Mouse (Mus musculus) CH12.LX (cell line): ENCODE data around the gene Enpp1. TPM values are rescaled to one million over a fixed set of nuclear protein-coding genes. Genes with fewer than 3 reads are reported as not detected.

Source experiments
- DNase-seq: peaks from one replicate; pipeline ENCODE4 v3.0.0-alpha.2; 2013; ENCODE audit errors: extremely low read depth
- H3K27ac ChIP-seq: 2 replicates; pipeline ENCODE4 v1.5.1; 2012; ENCODE audit warnings: low read depth, mild to moderate bottlenecking, control low read depth, moderate library complexity; ENCODE audit not compliant: insufficient read depth
- H3K27me3 ChIP-seq: replicated peaks from 2 replicates; pipeline ENCODE3; 2012; ENCODE audit warnings: inconsistent platforms
- H3K36me3 ChIP-seq, 2 experiments: replicated peaks in 1 of 2; 2 replicates each; pipeline versions ENCODE3 to v1.6.1; 2012; ENCODE audit warnings: inconsistent platforms in 1 of 2, low read length in 1 of 2, mild to moderate bottlenecking in 1 of 2, mixed read lengths in 1 of 2, moderate library complexity in 1 of 2; ENCODE audit not compliant: control insufficient read depth in 1 of 2, insufficient read depth in 1 of 2
- H3K4me1 ChIP-seq, 2 experiments: 2 replicates each; pipeline ENCODE4 v1.6.1; 2012; ENCODE audit warnings: inconsistent platforms in 1 of 2, moderate library complexity in 1 of 2; ENCODE audit not compliant: insufficient read depth in 2 of 2, control insufficient read depth in 1 of 2
- H3K4me2 ChIP-seq: 2 replicates; pipeline ENCODE4 v1.6.1; 2012; ENCODE audit warnings: low read depth, mild to moderate bottlenecking, control low read depth; ENCODE audit not compliant: poor library complexity, insufficient read depth, severe bottlenecking
- H3K4me3 ChIP-seq, 3 experiments: fragments of 150-350 bp in 1 of 3; sonication (generic) in 1 of 3; replicated peaks in 1 of 3; 2 replicates each; pipeline versions ENCODE3 to v1.5.1; 2011 to 2012; ENCODE audit warnings: low read depth in 2 of 3, low read length in 2 of 3, mild to moderate bottlenecking in 2 of 3, moderate library complexity in 2 of 3, control low read depth in 1 of 3, improper control_type of control experiment in 1 of 3, inconsistent platforms in 1 of 3, mixed read lengths in 1 of 3; ENCODE audit not compliant: poor library complexity in 1 of 3
- H3K79me2 ChIP-seq: replicated peaks from 2 replicates; pipeline ENCODE4 v1.6.1; 2012; ENCODE audit warnings: mild to moderate bottlenecking, moderate library complexity; ENCODE audit not compliant: control insufficient read depth, poor library complexity, insufficient read depth, severe bottlenecking; ENCODE audit errors: extremely low read depth
- H3K9ac ChIP-seq: 2 replicates; pipeline ENCODE4 v1.6.1; 2012; ENCODE audit warnings: low read depth, mild to moderate bottlenecking, control low read depth, moderate library complexity; ENCODE audit not compliant: insufficient read depth
- H3K9me3 ChIP-seq: replicated peaks from 2 replicates; pipeline ENCODE3; 2012; ENCODE audit warnings: low read length, inconsistent platforms, mixed read lengths
- BHLHE40 ChIP-seq: IDR thresholded peaks from 2 replicates; pipeline ENCODE4 v1.6.1; 2011; ENCODE audit warnings: mild to moderate bottlenecking, low read depth, low read length, improper control_type of control experiment
- CHD1 ChIP-seq: IDR thresholded peaks from 2 replicates; pipeline ENCODE4 v1.6.1; 2012; ENCODE audit warnings: low read depth, low read length, improper control_type of control experiment, inconsistent platforms
- CHD2 ChIP-seq: IDR thresholded peaks from 2 replicates; pipeline ENCODE4 v1.6.1; 2011; ENCODE audit warnings: low read length, improper control_type of control experiment
- CTCF ChIP-seq, 2 experiments: IDR thresholded peaks in 1 of 2; conservative IDR thresholded peaks in 1 of 2; 2 replicates each; pipeline ENCODE4 v1.5.1; 2011 to 2012; ENCODE audit warnings: low read depth in 2 of 2, low read length in 2 of 2, improper control_type of control experiment in 1 of 2, inconsistent platforms in 1 of 2, mild to moderate bottlenecking in 1 of 2, moderate library complexity in 1 of 2
- E2F4 ChIP-seq: IDR thresholded peaks from 2 replicates; pipeline ENCODE4 v1.6.1; 2011; ENCODE audit warnings: low read depth, low read length, improper control_type of control experiment; ENCODE audit not compliant: insufficient replicate concordance
- ELF1 ChIP-seq: IDR thresholded peaks from 2 replicates; pipeline ENCODE4 v1.6.1; 2014; ENCODE audit warnings: low read depth, mild to moderate bottlenecking, inconsistent platforms, low read length, improper control_type of control experiment
- EP300 ChIP-seq: IDR thresholded peaks from 2 replicates; pipeline ENCODE4 v1.6.1; 2011; ENCODE audit warnings: low read length, improper control_type of control experiment
- ETS1 ChIP-seq: conservative IDR thresholded peaks from 2 replicates; pipeline ENCODE4 v1.6.1; 2012; ENCODE audit warnings: low read depth, mild to moderate bottlenecking, inconsistent platforms, low read length, improper control_type of control experiment, moderate library complexity
- GABPA ChIP-seq: IDR thresholded peaks from 2 replicates; pipeline ENCODE4 v1.6.1; 2012; ENCODE audit warnings: low read depth, low read length, improper control_type of control experiment, inconsistent platforms; ENCODE audit not compliant: insufficient replicate concordance
- HCFC1 ChIP-seq: IDR thresholded peaks from 2 replicates; pipeline ENCODE4 v1.6.1; 2012; ENCODE audit warnings: low read depth, mild to moderate bottlenecking, inconsistent platforms, low read length, improper control_type of control experiment
- IRF4 ChIP-seq: IDR thresholded peaks from 2 replicates; pipeline ENCODE4 v1.6.1; 2014; ENCODE audit warnings: low read depth, mild to moderate bottlenecking, inconsistent platforms, low read length, improper control_type of control experiment
- JUND ChIP-seq: conservative IDR thresholded peaks from 2 replicates; pipeline ENCODE4 v1.6.1; 2011; ENCODE audit warnings: low read depth, low read length, improper control_type of control experiment
- KAT2A ChIP-seq: IDR thresholded peaks from 2 replicates; pipeline ENCODE4 v1.6.1; 2012; ENCODE audit warnings: low read length, improper control_type of control experiment, inconsistent platforms; ENCODE audit not compliant: insufficient replicate concordance
- MAFK ChIP-seq: IDR thresholded peaks from 2 replicates; pipeline ENCODE4 v1.6.1; 2011; ENCODE audit warnings: low read length, improper control_type of control experiment; ENCODE audit not compliant: insufficient replicate concordance
- MAX ChIP-seq: IDR thresholded peaks from 2 replicates; pipeline ENCODE4 v1.6.1; 2011; ENCODE audit warnings: low read length, improper control_type of control experiment
- MAZ ChIP-seq: IDR thresholded peaks from 2 replicates; pipeline ENCODE4 v1.6.1; 2012; ENCODE audit warnings: low read depth, mild to moderate bottlenecking, inconsistent platforms, low read length, improper control_type of control experiment, moderate library complexity
- MXI1 ChIP-seq: IDR thresholded peaks from 2 replicates; pipeline ENCODE4 v1.6.1; 2011; ENCODE audit warnings: mild to moderate bottlenecking, low read depth, low read length, improper control_type of control experiment
- NELFE ChIP-seq: IDR thresholded peaks from 2 replicates; pipeline ENCODE4 v1.6.1; 2011; ENCODE audit warnings: low read depth, low read length, improper control_type of control experiment
- NRF1 ChIP-seq: IDR thresholded peaks from 2 replicates; pipeline ENCODE4 v1.6.1; 2014; ENCODE audit warnings: low read depth, mild to moderate bottlenecking, inconsistent platforms, low read length, improper control_type of control experiment, moderate library complexity
- POLR2A ChIP-seq: IDR thresholded peaks from 2 replicates; pipeline ENCODE4 v1.6.1; 2011; ENCODE audit warnings: low read depth, mild to moderate bottlenecking, improper control_type of control experiment, low read length
- POLR2AphosphoS2 ChIP-seq: IDR thresholded peaks from 2 replicates; pipeline ENCODE4 v1.6.1; 2011; ENCODE audit warnings: low read depth, low read length, improper control_type of control experiment
- RAD21 ChIP-seq: IDR thresholded peaks from 2 replicates; pipeline ENCODE4 v1.6.1; 2011; ENCODE audit warnings: low read depth, mild to moderate bottlenecking, low read length, improper control_type of control experiment, moderate library complexity
- RCOR1 ChIP-seq: conservative IDR thresholded peaks from 2 replicates; pipeline ENCODE4 v1.6.1; 2012; ENCODE audit warnings: low read depth, mild to moderate bottlenecking, inconsistent platforms, low read length, improper control_type of control experiment
- SIN3A ChIP-seq: IDR thresholded peaks from 2 replicates; pipeline ENCODE4 v1.6.1; 2012; ENCODE audit warnings: low read length, improper control_type of control experiment, inconsistent platforms
- SMC3 ChIP-seq: IDR thresholded peaks from 2 replicates; pipeline ENCODE4 v1.6.1; 2011; ENCODE audit warnings: low read depth, low read length, improper control_type of control experiment
- TBP ChIP-seq: conservative IDR thresholded peaks from 2 replicates; pipeline ENCODE4 v1.6.1; 2011; ENCODE audit warnings: low read depth, low read length, improper control_type of control experiment
- TCF12 ChIP-seq: IDR thresholded peaks from 2 replicates; pipeline ENCODE4 v1.6.1; 2014; ENCODE audit warnings: low read depth, mild to moderate bottlenecking, inconsistent platforms, low read length, improper control_type of control experiment
- USF1 ChIP-seq: IDR thresholded peaks from 2 replicates; pipeline ENCODE4 v1.6.1; 2014; ENCODE audit warnings: low read depth, mild to moderate bottlenecking, inconsistent platforms, low read length, improper control_type of control experiment
- USF2 ChIP-seq: conservative IDR thresholded peaks from 2 replicates; pipeline ENCODE4 v1.6.1; 2011; ENCODE audit warnings: low read depth, low read length, improper control_type of control experiment
- ZC3H11A ChIP-seq: IDR thresholded peaks from 2 replicates; pipeline ENCODE4 v1.6.1; 2012; ENCODE audit warnings: low read depth, mild to moderate bottlenecking, inconsistent platforms, low read length, improper control_type of control experiment
- ZKSCAN1 ChIP-seq: IDR thresholded peaks from 2 replicates; pipeline ENCODE4 v1.6.1; 2012; ENCODE audit warnings: low read depth, inconsistent platforms, low read length, improper control_type of control experiment, borderline replicate concordance
- ZMIZ1 ChIP-seq: IDR thresholded peaks from 2 replicates; pipeline ENCODE4 v1.6.1; 2012; ENCODE audit warnings: low read depth, mild to moderate bottlenecking, inconsistent platforms, low read length, improper control_type of control experiment
- ZNF384 ChIP-seq: IDR thresholded peaks from 2 replicates; pipeline ENCODE4 v1.6.1; 2012; ENCODE audit warnings: low read depth, low read length, improper control_type of control experiment, inconsistent platforms
- dilution Hi-C: fragments of 300-500 bp; cut with MboI; formaldehyde crosslinking; loops from 2 replicates; pipeline ENCODE4 v1.14.3; 2020; ENCODE audit warnings: low sequenced_read_pairs; ENCODE audit not compliant: extremely low pct_unique_long_range_greater_than_20kb, extremely low pct_ligation_motif_present
- in situ Hi-C: fragments of 300-500 bp; cut with MboI; formaldehyde crosslinking; loops from 3 replicates; pipeline ENCODE4 v1.14.3; 2019; ENCODE audit warnings: low sequenced_read_pairs, low pct_ligation_motif_present, low pct_unique_long_range_greater_than_20kb, mixed read lengths
- polyA plus RNA-seq: library from polyadenylated mRNA; unstranded; fragments of >175 nt; gene quantifications from 2 replicates; pipeline ENCODE4 v1.2.1, GENCODE M21; 2012; ENCODE audit warnings: low read depth; ENCODE audit not compliant: insufficient read length
- total RNA-seq, 2 experiments: library from RNA; depleted of rRNA; stranded (reverse); fragments of 300-350 nt in 1 of 2; fragments of >200 nt in 1 of 2; gene quantifications; 2 replicates each; pipeline ENCODE4 v1.2.3; 2012 to 2014

Gene Enpp1
- total and polyA plus RNA-seq, 3 experiments = 0.58 to 2.8 (median 0.87) TPM

- in situ Hi-C loops = no loop called here
- Histone ChIP-seq H3K4me3 (no peak overlapping the region), H3K79me2 (no peaks in the 10 kb centered on the region), H3K27me3 (no peaks in the 10 kb centered on the region), H3K4me1 (no peaks in the 10 kb centered on the region), H3K27ac (no peak overlapping the region), H3K9ac (no peak overlapping the region), H3K4me2 (no peak overlapping the region), H3K9me3 (no peaks in the 10 kb centered on the region), H3K36me3 (no peaks in the 10 kb centered on the region)
- dilution Hi-C loops = no loop called here
- TF ChIP-seq CTCF (conservative IDR thresholded peaks at IDR 0.05 in 1 of 2, IDR thresholded peaks at IDR 0.05 in 1 of 2; ENCODE audit: low read depth in 2 of 2, low read length in 2 of 2) (no peak), ZNF384 (no peak), ZMIZ1 (no peak)
- DNase-seq = no peak
Observed at GRCm38 (mm10) chr10:24670548-24670947, 41.4 kb downstream of the Enpp1 start.

- Histone ChIP-seq H3K4me1 (peaks cover 3 to 5% of the 10 kb centered on the region in 2 experiments), H3K36me3 (no peaks in the 10 kb centered on the region), H3K4me3 (peak overlapping the region in 2 of 3 experiments; percentile 17 to 40), H3K79me2 (no peaks in the 10 kb centered on the region), H3K4me2 (peak overlapping the region; percentile 17), H3K27me3 (no peaks in the 10 kb centered on the region), H3K9ac (peak overlapping the region; percentile 55), H3K9me3 (no peaks in the 10 kb centered on the region), H3K27ac (peak overlapping the region; percentile 32)
- dilution Hi-C loops = no loop called here
- in situ Hi-C loops = no loop called here
- DNase-seq = peak; percentile 38
- TF ChIP-seq SMC3 (no peak), POLR2A (peak; percentile 53), E2F4 (no peak), ETS1 (no peak; the same call in 1 of the 2 replicates), TCF12 (no peak), IRF4 (peak; percentile 69), ZNF384 (no peak), CHD1 (no peak), RAD21 (no peak), SIN3A (peak; percentile 63), KAT2A (no peak), USF2 (no peak), GABPA (no peak), CTCF (conservative IDR thresholded peaks at IDR 0.05 in 1 of 2, IDR thresholded peaks at IDR 0.05 in 1 of 2; ENCODE audit: low read depth in 2 of 2, low read length in 2 of 2) (no peak), ZMIZ1 (no peak), USF1 (no peak), JUND (no peak), NRF1 (no peak), POLR2AphosphoS2 (no peak), RCOR1 (no peak), TBP (peak; percentile 53), BHLHE40 (no peak), ZC3H11A (no peak), EP300 (no peak), NELFE (no peak), ELF1 (no peak), MXI1 (0 out of 2 replicates have a peak, but pooled peaks have one; percentile 29), MAX (no peak), HCFC1 (no peak), MAZ (no peak), CHD2 (no peak), MAFK (no peak), ZKSCAN1 (no peak)
Observed at GRCm38 (mm10) chr10:24650990-24651569, 60.9 kb downstream of the Enpp1 start.
